Mouse (Mus musculus): ENCODE results near the gene Lsamp. TPM values are rescaled to one million over a fixed set of nuclear protein-coding genes. Genes with fewer than 3 reads are reported as not detected.
A peak's percentile ranks its signal among the peaks of the same experiment; 100 is the strongest.

The Lsamp gene
- polyA plus RNA-seq, 1 experiment from 2014 or later, result 13.9 TPM

- Histone ChIP-seq H3K4me1 (no peaks in the 10 kb centered on the region), H3K9me3 (replicated peaks) (no peaks in the 10 kb centered on the region), H3K4me3 (no peak overlapping the region), H3K27me3 (ENCODE audit: low read depth, poor library complexity, severe bottlenecking) (no peaks in the 10 kb centered on the region), H3K27ac (replicated peaks) (no peak overlapping the region), H3K36me3 (no peaks in the 10 kb centered on the region)
- DNase-seq (ENCODE audit: low spot score), result peak; percentile 80
- WGBS, result 26% methylated on average over 8 of the region's 8 CpGs
Observed at GRCm38 (mm10) chr16:42169447-42170140, 2185.4 kb downstream of the Lsamp start.

GRCm38 (mm10) chr16:42172476-42172875, 2188.3 kb downstream of the Lsamp start:
- H3K27me3 ChIP-seq (ENCODE audit: low read depth, poor library complexity, severe bottlenecking), result no peaks in the 10 kb centered on the region
- no peaks in the 10 kb centered on the region for H3K4me1 ChIP-seq
- no peak overlapping the region for H3K27ac ChIP-seq (replicated peaks)
- no peaks in the 10 kb centered on the region for H3K9me3 ChIP-seq (replicated peaks)
- no peaks in the 10 kb centered on the region for H3K36me3 ChIP-seq
- peak; percentile 65 for DNase-seq (ENCODE audit: low spot score)
- H3K4me3 ChIP-seq, result no peak overlapping the region
- 29% methylated on average over 11 of the region's 11 CpGs for whole genome bisulfite sequencing

GRCm38 (mm10) chr16:42178866-42179265, 2194.7 kb downstream of the Lsamp start:
- no peak overlapping the region for H3K4me3 ChIP-seq
- 0 out of 2 replicates have a peak, but pooled peaks cover 6% of the 10 kb centered on the region for H3K4me1 ChIP-seq
- no peaks in the 10 kb centered on the region for H3K36me3 ChIP-seq
- no peaks in the 10 kb centered on the region for H3K27me3 ChIP-seq (ENCODE audit: low read depth, poor library complexity, severe bottlenecking)
- 85% methylated on average over 3 of the region's 3 CpGs for WGBS
- H3K27ac ChIP-seq (replicated peaks), result no peak overlapping the region
- DNase-seq (ENCODE audit: low spot score), result no peak
- no peaks in the 10 kb centered on the region for H3K9me3 ChIP-seq (replicated peaks)

GRCm38 (mm10) chr16:42180025-42180424, 2195.9 kb downstream of the Lsamp start:
- WGBS, result 88% methylated on average over 6 of the region's 6 CpGs
- no peaks in the 10 kb centered on the region for H3K9me3 ChIP-seq (replicated peaks)
- no peak for DNase-seq (ENCODE audit: low spot score)
- no peak overlapping the region for H3K4me3 ChIP-seq
- H3K27ac ChIP-seq (replicated peaks), result no peak overlapping the region
- 0 out of 2 replicates have a peak, but pooled peaks cover 6% of the 10 kb centered on the region for H3K4me1 ChIP-seq
- H3K27me3 ChIP-seq (ENCODE audit: low read depth, poor library complexity, severe bottlenecking), result no peaks in the 10 kb centered on the region
- no peaks in the 10 kb centered on the region for H3K36me3 ChIP-seq

GRCm38 (mm10) chr16:42180473-42180872, 2196.3 kb downstream of the Lsamp start:
- Histone ChIP-seq H3K9me3 (replicated peaks) (no peaks in the 10 kb centered on the region), H3K4me1 (0 out of 2 replicates have a peak, but pooled peaks cover 6% of the 10 kb centered on the region), H3K4me3 (no peak overlapping the region), H3K27ac (replicated peaks) (no peak overlapping the region), H3K27me3 (ENCODE audit: low read depth, poor library complexity, severe bottlenecking) (no peaks in the 10 kb centered on the region), H3K36me3 (no peaks in the 10 kb centered on the region)
- 93% methylated on average over 11 of the region's 11 CpGs for WGBS
- DNase-seq (ENCODE audit: low spot score), result no peak

- peak; percentile 49 for DNase-seq (ENCODE audit: low spot score)
- Histone ChIP-seq H3K27me3 (ENCODE audit: low read depth, poor library complexity, severe bottlenecking) (0 out of 2 replicates have a peak, but pooled peaks cover 12% of the 10 kb centered on the region), H3K4me3 (peak overlapping the region; percentile 60), H3K27ac (replicated peaks) (peak overlapping the region; percentile 93), H3K4me1 (peaks cover 22% of the 10 kb centered on the region), H3K36me3 (no peaks in the 10 kb centered on the region), H3K9me3 (replicated peaks) (no peaks in the 10 kb centered on the region)
- WGBS, result 37% methylated on average over 14 of the region's 14 CpGs
Observed at GRCm38 (mm10) chr16:42189431-42190081, 2205.4 kb downstream of the Lsamp start.

- H3K4me1 ChIP-seq, result peaks cover 26% of the 10 kb centered on the region
- DNase-seq (ENCODE audit: low spot score), result peak; percentile 90
- H3K27ac ChIP-seq (replicated peaks), result peak overlapping the region; percentile 93
- no peaks in the 10 kb centered on the region for H3K36me3 ChIP-seq
- peak overlapping the region; percentile 60 for H3K4me3 ChIP-seq
- H3K9me3 ChIP-seq (replicated peaks), result no peaks in the 10 kb centered on the region
- 1% methylated on average over 44 of the region's 44 CpGs for WGBS
- H3K27me3 ChIP-seq (ENCODE audit: low read depth, poor library complexity, severe bottlenecking), result 0 out of 2 replicates have a peak, but pooled peaks cover 12% of the 10 kb centered on the region
Observed at GRCm38 (mm10) chr16:42190114-42191045, 2206.2 kb downstream of the Lsamp start.

Small RNA genes within 50 kb of the gene (microRNA-seq; reads per million reads assigned to microRNA genes)
- gene Gm27887 (not detected), gene Gm47276 (not detected)
